ENCODE assay signal across 18 mouse cellular contexts in genomic region chr3:69408064-69408463, GRCm38 (mm10).
DNase-seq lines count a peak whose midpoint lies in the region; ATAC-seq lines count a peak whose summit lies in the region.
"Had no signal": no experiment of that assay in that cellular context is flagged by ENCODE, and none has a peak within 500 bp of the region (broad histone marks: within the 10 kb centered on the region; RNA-seq: fewer than 3 reads in every experiment).

No protein-coding gene starts in this region.

- no peaks in the 10 kb centered on the region for H3K36me3 ChIP-seq in kidney, embryonic 15.5 days
- H3K36me3 ChIP-seq in kidney, embryonic 16.5 days (ENCODE audit: insufficient read depth, low read length), result no peaks in the 10 kb centered on the region
- H3K36me3 ChIP-seq in neural tube, embryonic 15.5 days, result no peaks in the 10 kb centered on the region
- H3K36me3 ChIP-seq: embryonic facial prominence, embryonic 10.5 days; lung, embryonic 15.5 days had no signal

- H3K9me3 ChIP-seq in kidney, embryonic 15.5 days (replicated peaks), result no peaks in the 10 kb centered on the region
- no peaks in the 10 kb centered on the region for H3K9me3 ChIP-seq in kidney, embryonic 16.5 days (ENCODE audit: low read length)
- H3K9me3 ChIP-seq in neural tube, embryonic 15.5 days (replicated peaks), result no peaks in the 10 kb centered on the region; the same call in 1 of the 2 replicates
- H3K9me3 ChIP-seq: embryonic facial prominence, embryonic 10.5 days; lung, embryonic 15.5 days had no signal

- no peaks in the 10 kb centered on the region for H3K27me3 ChIP-seq in kidney, embryonic 15.5 days
- H3K27me3 ChIP-seq in kidney, embryonic 16.5 days (ENCODE audit: insufficient read depth, low read length), result no peaks in the 10 kb centered on the region
- peaks cover 8% of the 10 kb centered on the region for H3K27me3 ChIP-seq in neural tube, embryonic 15.5 days (replicated peaks)
- H3K27me3 ChIP-seq: lung, embryonic 15.5 days had no signal

- H3K9ac ChIP-seq in kidney, embryonic 15.5 days, result no peak overlapping the region
- no peak overlapping the region for H3K9ac ChIP-seq in kidney, embryonic 16.5 days (replicated peaks; ENCODE audit: low read length)
- no peak overlapping the region for H3K9ac ChIP-seq in neural tube, embryonic 15.5 days (replicated peaks)
- H3K9ac ChIP-seq: lung, embryonic 15.5 days had no signal

- H3K27ac ChIP-seq in kidney, embryonic 15.5 days, result no peak overlapping the region
- no peak overlapping the region for H3K27ac ChIP-seq in kidney, embryonic 16.5 days (ENCODE audit: low read length)
- H3K27ac ChIP-seq in neural tube, embryonic 15.5 days (replicated peaks), result no peak overlapping the region
- H3K27ac ChIP-seq: embryonic facial prominence, embryonic 10.5 days; lung, embryonic 15.5 days had no signal

- peak; percentile 11 for DNase-seq in neural tube, embryonic 10.5 days (ENCODE audit: extremely low spot score, low spot score)
- no peak for DNase-seq in embryo, embryonic 10.5 days (ENCODE audit: low spot score)
- DNase-seq: adrenal gland, adult 2 months; cerebellum, adult 9-11 months; heart, adult 18-20 months; heart, postnatal 10 days; kidney, postnatal 25 days; layer of hippocampus, postnatal 36 days; right cerebral cortex, postnatal 25 days had no signal

- WGBS in kidney, embryonic 15.5 days, result 87% methylated on average over 3 of the region's 3 CpGs
- WGBS in kidney, embryonic 16.5 days, result 79% methylated on average over 3 of the region's 3 CpGs
- WGBS in neural tube, embryonic 15.5 days, result 85% methylated on average over 3 of the region's 3 CpGs

- H3K4me1 ChIP-seq in kidney, embryonic 15.5 days, result 0 out of 2 replicates have a peak, but pooled peaks cover 4% of the 10 kb centered on the region
- no peaks in the 10 kb centered on the region for H3K4me1 ChIP-seq in kidney, embryonic 16.5 days (ENCODE audit: insufficient read depth, low read length)
- H3K4me1 ChIP-seq in neural tube, embryonic 15.5 days, result no peaks in the 10 kb centered on the region; the same call in 1 of the 2 replicates
- H3K4me1 ChIP-seq: lung, embryonic 15.5 days had no signal

- H3K4me3 ChIP-seq in kidney, embryonic 15.5 days (replicated peaks), result no peak overlapping the region
- H3K4me3 ChIP-seq in kidney, embryonic 16.5 days (ENCODE audit: low read length), result no peak overlapping the region
- no peak overlapping the region for H3K4me3 ChIP-seq in neural tube, embryonic 15.5 days (replicated peaks)
- H3K4me3 ChIP-seq: embryonic facial prominence, embryonic 10.5 days; lung, embryonic 15.5 days had no signal

- no peak overlapping the region for H3K4me2 ChIP-seq in kidney, embryonic 15.5 days
- no peak overlapping the region for H3K4me2 ChIP-seq in kidney, embryonic 16.5 days (replicated peaks; ENCODE audit: low read depth, low read length)
- no peak overlapping the region for H3K4me2 ChIP-seq in neural tube, embryonic 15.5 days
- H3K4me2 ChIP-seq: lung, embryonic 15.5 days; midbrain, embryonic 11.5 days had no signal

- ATAC-seq in kidney, embryonic 15.5 days (replicated peaks; ENCODE audit: low FRiP score), result 0 out of 2 replicates have a peak, but pooled peaks have one; percentile 25
- no peak for ATAC-seq in kidney, embryonic 16.5 days (ENCODE audit: low FRiP score, low TSS enrichment)
- ATAC-seq in neural tube, embryonic 15.5 days (ENCODE audit: low FRiP score), result no peak
- 0 out of 2 replicates have a peak, but pooled peaks have one; percentile 39 for ATAC-seq in common myeloid progenitor, adult 5-6 weeks (replicated peaks; ENCODE audit: low read depth, poor library complexity, severe bottlenecking)
- ATAC-seq in erythroblast, adult 5-6 weeks (replicated peaks; ENCODE audit: low FRiP score, poor library complexity, severe bottlenecking), result no peak
- ATAC-seq: hindbrain, embryonic 16.5 days had no signal

Comparison
In these comparisons a context has a peak if more than half of its experiments do, and no peak if none do; other contexts are left out.
1. ATAC-seq: peak in kidney, embryonic 15.5 days (single experiment) and common myeloid progenitor, adult 5-6 weeks (single experiment); none in kidney, embryonic 16.5 days (single experiment), neural tube, embryonic 15.5 days (single experiment) and erythroblast, adult 5-6 weeks (single experiment).